Mouse (Mus musculus) CH12.LX (cell line): ENCODE results near the gene Pde9a. TPM values are rescaled to one million over a fixed set of nuclear protein-coding genes. Genes with fewer than 3 reads are reported as not detected.

Experiments
- DNase-seq: peaks from one replicate; pipeline ENCODE4 v3.0.0-alpha.2; 2013; ENCODE audit errors: extremely low read depth
- H3K27ac ChIP-seq: 2 replicates; pipeline ENCODE4 v1.5.1; 2012; ENCODE audit warnings: low read depth, mild to moderate bottlenecking, control low read depth, moderate library complexity; ENCODE audit not compliant: insufficient read depth
- H3K27me3 ChIP-seq: replicated peaks from 2 replicates; pipeline ENCODE3; 2012; ENCODE audit warnings: inconsistent platforms
- H3K36me3 ChIP-seq, 2 experiments: replicated peaks in 1 of 2; 2 replicates each; pipeline versions ENCODE3 to v1.6.1; 2012; ENCODE audit warnings: inconsistent platforms in 1 of 2, low read length in 1 of 2, mild to moderate bottlenecking in 1 of 2, mixed read lengths in 1 of 2, moderate library complexity in 1 of 2; ENCODE audit not compliant: control insufficient read depth in 1 of 2, insufficient read depth in 1 of 2
- H3K4me1 ChIP-seq, 2 experiments: 2 replicates each; pipeline ENCODE4 v1.6.1; 2012; ENCODE audit warnings: inconsistent platforms in 1 of 2, moderate library complexity in 1 of 2; ENCODE audit not compliant: insufficient read depth in 2 of 2, control insufficient read depth in 1 of 2
- H3K4me2 ChIP-seq: 2 replicates; pipeline ENCODE4 v1.6.1; 2012; ENCODE audit warnings: low read depth, mild to moderate bottlenecking, control low read depth; ENCODE audit not compliant: poor library complexity, insufficient read depth, severe bottlenecking
- H3K4me3 ChIP-seq, 3 experiments: fragments of 150-350 bp in 1 of 3; sonication (generic) in 1 of 3; replicated peaks in 1 of 3; 2 replicates each; pipeline versions ENCODE3 to v1.5.1; 2011 to 2012; ENCODE audit warnings: low read depth in 2 of 3, low read length in 2 of 3, mild to moderate bottlenecking in 2 of 3, moderate library complexity in 2 of 3, control low read depth in 1 of 3, improper control_type of control experiment in 1 of 3, inconsistent platforms in 1 of 3, mixed read lengths in 1 of 3; ENCODE audit not compliant: poor library complexity in 1 of 3
- H3K79me2 ChIP-seq: replicated peaks from 2 replicates; pipeline ENCODE4 v1.6.1; 2012; ENCODE audit warnings: mild to moderate bottlenecking, moderate library complexity; ENCODE audit not compliant: control insufficient read depth, poor library complexity, insufficient read depth, severe bottlenecking; ENCODE audit errors: extremely low read depth
- H3K9ac ChIP-seq: 2 replicates; pipeline ENCODE4 v1.6.1; 2012; ENCODE audit warnings: low read depth, mild to moderate bottlenecking, control low read depth, moderate library complexity; ENCODE audit not compliant: insufficient read depth
- H3K9me3 ChIP-seq: replicated peaks from 2 replicates; pipeline ENCODE3; 2012; ENCODE audit warnings: low read length, inconsistent platforms, mixed read lengths
- CHD1 ChIP-seq: IDR thresholded peaks from 2 replicates; pipeline ENCODE4 v1.6.1; 2012; ENCODE audit warnings: low read depth, low read length, improper control_type of control experiment, inconsistent platforms
- CHD2 ChIP-seq: IDR thresholded peaks from 2 replicates; pipeline ENCODE4 v1.6.1; 2011; ENCODE audit warnings: low read length, improper control_type of control experiment
- CTCF ChIP-seq, 2 experiments: IDR thresholded peaks in 1 of 2; conservative IDR thresholded peaks in 1 of 2; 2 replicates each; pipeline ENCODE4 v1.5.1; 2011 to 2012; ENCODE audit warnings: low read depth in 2 of 2, low read length in 2 of 2, improper control_type of control experiment in 1 of 2, inconsistent platforms in 1 of 2, mild to moderate bottlenecking in 1 of 2, moderate library complexity in 1 of 2
- EP300 ChIP-seq: IDR thresholded peaks from 2 replicates; pipeline ENCODE4 v1.6.1; 2011; ENCODE audit warnings: low read length, improper control_type of control experiment
- JUND ChIP-seq: conservative IDR thresholded peaks from 2 replicates; pipeline ENCODE4 v1.6.1; 2011; ENCODE audit warnings: low read depth, low read length, improper control_type of control experiment
- KAT2A ChIP-seq: IDR thresholded peaks from 2 replicates; pipeline ENCODE4 v1.6.1; 2012; ENCODE audit warnings: low read length, improper control_type of control experiment, inconsistent platforms; ENCODE audit not compliant: insufficient replicate concordance
- MAFK ChIP-seq: IDR thresholded peaks from 2 replicates; pipeline ENCODE4 v1.6.1; 2011; ENCODE audit warnings: low read length, improper control_type of control experiment; ENCODE audit not compliant: insufficient replicate concordance
- MAX ChIP-seq: IDR thresholded peaks from 2 replicates; pipeline ENCODE4 v1.6.1; 2011; ENCODE audit warnings: low read length, improper control_type of control experiment
- MAZ ChIP-seq: IDR thresholded peaks from 2 replicates; pipeline ENCODE4 v1.6.1; 2012; ENCODE audit warnings: low read depth, mild to moderate bottlenecking, inconsistent platforms, low read length, improper control_type of control experiment, moderate library complexity
- MEF2A ChIP-seq: IDR thresholded peaks from 2 replicates; pipeline ENCODE4 v1.6.1; 2014; ENCODE audit warnings: low read depth, mild to moderate bottlenecking, inconsistent platforms, low read length, improper control_type of control experiment, borderline replicate concordance
- MXI1 ChIP-seq: IDR thresholded peaks from 2 replicates; pipeline ENCODE4 v1.6.1; 2011; ENCODE audit warnings: mild to moderate bottlenecking, low read depth, low read length, improper control_type of control experiment
- MYC ChIP-seq: IDR thresholded peaks from 2 replicates; pipeline ENCODE4 v1.6.1; 2011; ENCODE audit warnings: low read depth, mild to moderate bottlenecking, improper control_type of control experiment, low read length
- PAX5 ChIP-seq: IDR thresholded peaks from 2 replicates; pipeline ENCODE4 v1.6.1; 2012; ENCODE audit warnings: low read length, inconsistent platforms, mixed read lengths
- RAD21 ChIP-seq: IDR thresholded peaks from 2 replicates; pipeline ENCODE4 v1.6.1; 2011; ENCODE audit warnings: low read depth, mild to moderate bottlenecking, low read length, improper control_type of control experiment, moderate library complexity
- SMC3 ChIP-seq: IDR thresholded peaks from 2 replicates; pipeline ENCODE4 v1.6.1; 2011; ENCODE audit warnings: low read depth, low read length, improper control_type of control experiment
- TCF12 ChIP-seq: IDR thresholded peaks from 2 replicates; pipeline ENCODE4 v1.6.1; 2014; ENCODE audit warnings: low read depth, mild to moderate bottlenecking, inconsistent platforms, low read length, improper control_type of control experiment
- USF1 ChIP-seq: IDR thresholded peaks from 2 replicates; pipeline ENCODE4 v1.6.1; 2014; ENCODE audit warnings: low read depth, mild to moderate bottlenecking, inconsistent platforms, low read length, improper control_type of control experiment
- USF2 ChIP-seq: conservative IDR thresholded peaks from 2 replicates; pipeline ENCODE4 v1.6.1; 2011; ENCODE audit warnings: low read depth, low read length, improper control_type of control experiment
- ZKSCAN1 ChIP-seq: IDR thresholded peaks from 2 replicates; pipeline ENCODE4 v1.6.1; 2012; ENCODE audit warnings: low read depth, inconsistent platforms, low read length, improper control_type of control experiment, borderline replicate concordance
- ZMIZ1 ChIP-seq: IDR thresholded peaks from 2 replicates; pipeline ENCODE4 v1.6.1; 2012; ENCODE audit warnings: low read depth, mild to moderate bottlenecking, inconsistent platforms, low read length, improper control_type of control experiment
- dilution Hi-C: fragments of 300-500 bp; cut with MboI; formaldehyde crosslinking; loops from 2 replicates; pipeline ENCODE4 v1.14.3; 2020; ENCODE audit warnings: low sequenced_read_pairs; ENCODE audit not compliant: extremely low pct_unique_long_range_greater_than_20kb, extremely low pct_ligation_motif_present
- in situ Hi-C: fragments of 300-500 bp; cut with MboI; formaldehyde crosslinking; loops from 3 replicates; pipeline ENCODE4 v1.14.3; 2019; ENCODE audit warnings: low sequenced_read_pairs, low pct_ligation_motif_present, low pct_unique_long_range_greater_than_20kb, mixed read lengths
- polyA plus RNA-seq: library from polyadenylated mRNA; unstranded; fragments of >175 nt; gene quantifications from 2 replicates; pipeline ENCODE4 v1.2.1, GENCODE M21; 2012; ENCODE audit warnings: low read depth; ENCODE audit not compliant: insufficient read length
- total RNA-seq, 2 experiments: library from RNA; depleted of rRNA; stranded (reverse); fragments of 300-350 nt in 1 of 2; fragments of >200 nt in 1 of 2; gene quantifications; 2 replicates each; pipeline ENCODE4 v1.2.3; 2012 to 2014

The Pde9a gene
- total and polyA plus RNA-seq, 3 experiments: not detected

GRCm38 (mm10) chr17:31379086-31379485 lies 6.9 kb upstream of the Pde9a start:
- Histone ChIP-seq H3K9ac (no peak overlapping the region), H3K36me3 (no peaks in the 10 kb centered on the region), H3K9me3 (no peaks in the 10 kb centered on the region), H3K4me3 (no peak overlapping the region), H3K4me1 (no peaks in the 10 kb centered on the region), H3K79me2 (no peaks in the 10 kb centered on the region), H3K27ac (no peak overlapping the region), H3K4me2 (no peak overlapping the region), H3K27me3 (peaks cover 48% of the 10 kb centered on the region)
- no peak for DNase-seq
- dilution Hi-C loops: no loop called here
- TF ChIP-seq CTCF (conservative IDR thresholded peaks at IDR 0.05 in 1 of 2, IDR thresholded peaks at IDR 0.05 in 1 of 2; ENCODE audit: low read depth in 2 of 2, low read length in 2 of 2) (peak in 1 of 2 experiments; percentile 41; a peak in 2 of 4 replicates), SMC3 (peak; percentile 31), RAD21 (peak; percentile 4), EP300 (no peak)
- in situ Hi-C loops: loop anchor here (5.0 kb wide), 1 partner anchor 113 kb away; no protein-coding TSS in a partner anchor

GRCm38 (mm10) chr17:31379863-31380262 lies 6.1 kb upstream of the Pde9a start:
- Histone ChIP-seq H3K9me3 (no peaks in the 10 kb centered on the region), H3K4me1 (no peaks in the 10 kb centered on the region), H3K27ac (no peak overlapping the region), H3K9ac (no peak overlapping the region), H3K36me3 (no peaks in the 10 kb centered on the region), H3K4me3 (no peak overlapping the region), H3K27me3 (peaks cover 54% of the 10 kb centered on the region), H3K4me2 (no peak overlapping the region), H3K79me2 (no peaks in the 10 kb centered on the region)
- dilution Hi-C loops: no loop called here
- no peak for DNase-seq
- in situ Hi-C loops: loop anchor here (5.0 kb wide), 1 partner anchor 112 kb away; no protein-coding TSS in a partner anchor
- TF ChIP-seq ZMIZ1: no peak
- no peak for TF ChIP-seq ZKSCAN1
- TF ChIP-seq MXI1: no peak
- no peak for TF ChIP-seq USF2
- TF ChIP-seq CHD2: no peak
- no peak for TF ChIP-seq MYC
- TF ChIP-seq MEF2A: no peak
- no peak for TF ChIP-seq PAX5
- TF ChIP-seq JUND: no peak
- TF ChIP-seq CHD1: no peak
- TF ChIP-seq MAZ: no peak
- no peak for TF ChIP-seq MAFK
- TF ChIP-seq CTCF (conservative IDR thresholded peaks at IDR 0.05 in 1 of 2, IDR thresholded peaks at IDR 0.05 in 1 of 2; ENCODE audit: low read depth in 2 of 2, low read length in 2 of 2): no peak
- no peak for TF ChIP-seq KAT2A
- no peak for TF ChIP-seq USF1
- TF ChIP-seq MAX: no peak
- TF ChIP-seq TCF12: no peak
- no peak for TF ChIP-seq EP300
